Mouse (Mus musculus): ENCODE measurements around the gene Adamts13. TPM values are rescaled to one million over a fixed set of nuclear protein-coding genes. Genes with fewer than 3 reads are reported as not detected.

The Adamts13 gene
- polyA plus RNA-seq, 1 experiment from 2014 or later, result not detected

- Histone ChIP-seq H3K4me2 (no peak overlapping the region), H3K27me3 (0 out of 2 replicates have a peak, but pooled peaks cover 10% of the 10 kb centered on the region), H3K4me1 (no peaks in the 10 kb centered on the region), H3K4me3 (replicated peaks) (no peak overlapping the region), H3K9me3 (no peaks in the 10 kb centered on the region), H3K36me3 (replicated peaks) (no peaks in the 10 kb centered on the region), H3K27ac (no peak overlapping the region), H3K9ac (no peak overlapping the region)
- 81% methylated on average over 4 of the region's 4 CpGs for WGBS
- ATAC-seq (ENCODE audit: low FRiP score), result no peak
Observed at GRCm38 (mm10) chr2:27044166-27044565, 71.0 kb downstream of the Adamts13 start.

DNA sequence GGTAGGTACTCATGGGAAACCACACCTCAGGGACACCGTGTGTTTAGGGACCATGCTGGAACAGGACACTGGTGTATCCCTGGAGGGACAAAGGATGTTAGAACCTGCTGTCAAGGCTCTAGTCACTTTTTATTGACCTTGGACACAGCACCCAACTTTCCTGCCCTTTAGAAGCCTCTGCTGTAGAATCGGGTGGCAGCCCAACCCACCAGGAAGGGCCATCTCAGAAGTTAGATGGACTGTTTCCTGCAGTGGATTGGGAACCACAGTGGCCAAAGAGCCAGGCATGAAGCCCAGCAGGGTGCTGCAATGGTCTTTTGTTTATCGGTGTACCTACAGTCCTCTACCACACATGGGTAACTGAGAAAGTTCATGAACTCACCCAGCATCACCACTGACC, 71.4 kb downstream of the Adamts13 start:
- H3K4me1 ChIP-seq, result no peaks in the 10 kb centered on the region
- 0 out of 2 replicates have a peak, but pooled peaks cover 10% of the 10 kb centered on the region for H3K27me3 ChIP-seq
- no peak overlapping the region for H3K27ac ChIP-seq
- H3K4me2 ChIP-seq, result no peak overlapping the region
- H3K9me3 ChIP-seq, result no peaks in the 10 kb centered on the region
- no peak overlapping the region for H3K9ac ChIP-seq
- H3K36me3 ChIP-seq (replicated peaks), result no peaks in the 10 kb centered on the region
- no peak for ATAC-seq (ENCODE audit: low FRiP score)
- H3K4me3 ChIP-seq (replicated peaks), result no peak overlapping the region
- 76% methylated on average over 3 of the region's 3 CpGs for WGBS

DNA sequence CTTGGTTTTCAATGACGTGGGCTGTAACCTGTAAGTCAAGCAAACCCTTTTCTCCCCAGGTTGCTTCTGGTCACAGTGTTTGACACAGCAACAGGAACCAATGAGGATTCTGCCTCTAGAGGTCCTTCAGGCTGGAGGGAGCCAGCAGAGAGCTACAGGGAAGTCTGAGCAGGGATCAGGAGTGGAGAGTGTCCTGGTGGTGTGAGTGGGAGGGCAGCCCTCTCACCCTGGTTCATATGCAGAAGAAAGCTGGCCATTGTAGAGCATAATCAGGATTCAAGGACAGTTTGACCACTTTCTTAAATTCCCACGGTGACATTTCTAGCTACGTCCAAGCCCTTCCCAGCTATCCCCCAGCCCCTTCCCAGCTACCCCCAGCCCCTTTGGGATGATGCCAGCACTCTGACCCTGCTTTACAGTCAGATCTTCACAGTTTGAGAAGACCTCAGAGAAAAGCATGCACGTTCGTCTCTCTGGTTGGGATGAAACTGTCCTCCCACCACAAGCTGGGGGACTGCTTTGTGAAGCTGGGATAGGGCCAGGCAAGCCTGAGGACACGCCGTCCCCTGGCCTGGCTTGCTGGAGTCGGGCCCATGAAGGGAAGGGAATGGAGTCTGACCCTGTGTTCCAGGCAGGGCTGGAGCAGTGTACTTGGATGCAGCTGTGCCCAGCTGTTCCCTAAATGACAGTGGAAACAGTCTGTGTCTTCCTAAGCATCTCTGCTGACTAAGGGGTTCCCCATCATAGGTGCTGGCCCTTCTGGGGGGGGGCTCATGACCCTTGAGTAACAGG, 73.0 kb downstream of the Adamts13 start:
- ATAC-seq (ENCODE audit: low FRiP score), result no peak
- Histone ChIP-seq H3K27ac (no peak overlapping the region), H3K9me3 (no peaks in the 10 kb centered on the region), H3K4me3 (replicated peaks) (no peak overlapping the region), H3K4me1 (no peaks in the 10 kb centered on the region), H3K27me3 (0 out of 2 replicates have a peak, but pooled peaks cover 10% of the 10 kb centered on the region), H3K9ac (no peak overlapping the region), H3K4me2 (no peak overlapping the region), H3K36me3 (replicated peaks) (no peaks in the 10 kb centered on the region)
- WGBS, result 70% methylated on average over 8 of the region's 8 CpGs

DNA sequence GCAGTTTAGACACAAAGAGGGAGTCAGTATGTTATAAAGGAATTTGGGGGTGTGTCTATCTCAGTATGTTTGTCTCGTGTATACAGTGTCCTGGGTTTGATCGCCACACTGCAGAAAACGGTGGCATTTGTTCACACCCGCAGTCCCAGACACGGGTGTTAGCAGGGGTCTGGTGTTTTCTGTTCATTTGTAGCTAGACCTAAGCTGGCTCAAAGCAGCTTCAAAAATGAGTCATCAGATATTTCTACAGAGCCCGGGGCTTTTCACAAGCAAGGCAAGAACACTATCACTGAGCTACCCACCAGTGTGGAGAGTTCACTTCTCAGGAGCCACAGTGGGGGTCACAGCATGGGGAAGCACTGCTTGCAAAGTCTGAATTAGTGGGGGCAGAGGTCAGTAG, 76.2 kb downstream of the Adamts13 start:
- ATAC-seq (ENCODE audit: low FRiP score), result no peak
- 54% methylated on average over 6 of the region's 6 CpGs for WGBS
- no peak overlapping the region for H3K4me3 ChIP-seq (replicated peaks)
- H3K9me3 ChIP-seq, result no peaks in the 10 kb centered on the region
- H3K27ac ChIP-seq, result no peak overlapping the region
- no peak overlapping the region for H3K9ac ChIP-seq
- H3K4me2 ChIP-seq, result no peak overlapping the region
- no peaks in the 10 kb centered on the region for H3K36me3 ChIP-seq (replicated peaks)
- H3K4me1 ChIP-seq, result no peaks in the 10 kb centered on the region
- 0 out of 2 replicates have a peak, but pooled peaks cover 2% of the 10 kb centered on the region for H3K27me3 ChIP-seq

- H3K4me2 ChIP-seq, result no peak overlapping the region
- H3K4me1 ChIP-seq, result no peaks in the 10 kb centered on the region; the same call in 1 of the 2 replicates
- WGBS, result 72% methylated on average over 4 of the region's 4 CpGs
- no peak overlapping the region for H3K4me3 ChIP-seq (replicated peaks)
- H3K36me3 ChIP-seq (replicated peaks), result no peaks in the 10 kb centered on the region
- H3K27ac ChIP-seq, result no peak overlapping the region
- H3K9me3 ChIP-seq, result no peaks in the 10 kb centered on the region
- ATAC-seq (ENCODE audit: low FRiP score), result no peak
- H3K27me3 ChIP-seq, result no peaks in the 10 kb centered on the region
- no peak overlapping the region for H3K9ac ChIP-seq
Observed at GRCm38 (mm10) chr2:27058251-27058650, 85.0 kb downstream of the Adamts13 start.

DNA sequence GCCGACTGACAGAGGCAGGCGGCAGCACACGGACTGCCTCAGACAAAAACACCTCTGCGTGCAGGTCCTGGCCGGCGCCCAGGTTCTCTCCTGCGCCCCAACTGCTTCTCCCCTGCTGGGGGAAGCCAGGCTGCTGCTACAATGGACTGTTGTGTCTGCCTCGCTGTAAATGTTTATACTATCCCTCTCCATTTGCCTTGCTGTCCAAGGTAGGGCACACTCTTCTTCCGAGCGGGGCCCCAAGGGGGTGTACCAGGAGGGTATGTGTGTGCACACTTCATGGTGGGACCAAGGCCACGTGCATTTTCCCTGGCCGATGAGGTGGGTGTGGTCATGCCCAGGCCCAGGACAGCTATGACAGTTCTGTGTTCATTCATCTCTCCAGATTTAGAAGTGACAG, 85.5 kb downstream of the Adamts13 start:
- H3K27me3 ChIP-seq, result no peaks in the 10 kb centered on the region
- WGBS, result 60% methylated on average over 12 of the region's 12 CpGs
- ATAC-seq (ENCODE audit: low FRiP score), result no peak
- no peak overlapping the region for H3K4me2 ChIP-seq
- H3K9ac ChIP-seq, result no peak overlapping the region
- H3K36me3 ChIP-seq (replicated peaks), result no peaks in the 10 kb centered on the region
- no peaks in the 10 kb centered on the region; the same call in 1 of the 2 replicates for H3K4me1 ChIP-seq
- no peaks in the 10 kb centered on the region for H3K9me3 ChIP-seq
- no peak overlapping the region for H3K4me3 ChIP-seq (replicated peaks)
- H3K27ac ChIP-seq, result no peak overlapping the region

DNA sequence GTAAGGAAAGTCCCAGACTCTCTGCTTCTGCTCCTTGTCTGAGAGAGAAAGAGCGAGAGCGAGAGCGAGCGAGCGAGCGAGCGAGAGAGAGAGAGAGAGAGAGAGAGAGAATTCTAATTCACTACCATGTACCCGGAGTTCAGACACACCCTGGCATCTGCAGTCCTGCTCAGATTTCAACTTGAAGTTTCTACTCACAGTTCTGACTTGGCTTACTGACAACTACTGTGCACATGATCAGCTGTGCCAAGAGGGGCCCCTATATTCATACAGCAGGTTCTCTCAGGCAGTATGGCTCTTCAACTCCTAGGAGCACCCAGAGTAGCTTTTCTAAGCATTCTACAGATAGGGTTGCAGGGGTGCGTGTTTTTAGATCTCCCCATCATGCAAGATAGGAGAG, 86.0 kb downstream of the Adamts13 start:
- Histone ChIP-seq H3K27ac (no peak overlapping the region), H3K4me1 (no peaks in the 10 kb centered on the region; the same call in 1 of the 2 replicates), H3K9ac (no peak overlapping the region), H3K4me2 (no peak overlapping the region), H3K27me3 (no peaks in the 10 kb centered on the region), H3K36me3 (replicated peaks) (no peaks in the 10 kb centered on the region), H3K9me3 (no peaks in the 10 kb centered on the region), H3K4me3 (replicated peaks) (no peak overlapping the region)
- ATAC-seq (ENCODE audit: low FRiP score), result no peak
- 89% methylated on average over 9 of the region's 9 CpGs for whole genome bisulfite sequencing

Other genes starting within 250 kb of the Adamts13 start
- not detected in 2 replicates for gene Abo, start 108.4 kb upstream of the Adamts13 start, polyA plus RNA-seq (2016; fragmentation: Nextera tagmentation; extraction: Ambion mirVana)
- 28.8 and 29.5 TPM in 2 replicates for gene Surf6, start 70.5 kb upstream of the Adamts13 start, polyA plus RNA-seq (2016; fragmentation: Nextera tagmentation; extraction: Ambion mirVana)
- gene Med22, start 62.7 kb upstream of the Adamts13 start, polyA plus RNA-seq (2016; fragmentation: Nextera tagmentation; extraction: Ambion mirVana), result 139 and 144 TPM in 2 replicates
- gene Rpl7a, start 62.7 kb upstream of the Adamts13 start, polyA plus RNA-seq (2016; fragmentation: Nextera tagmentation; extraction: Ambion mirVana), result 560 and 566 TPM in 2 replicates
- 49.6 and 50.9 TPM in 2 replicates for gene Surf2, start 57.0 kb upstream of the Adamts13 start, polyA plus RNA-seq (2016; fragmentation: Nextera tagmentation; extraction: Ambion mirVana)
- gene Surf1, start 56.9 kb upstream of the Adamts13 start, polyA plus RNA-seq (2016; fragmentation: Nextera tagmentation; extraction: Ambion mirVana), result 51.2 and 54.4 TPM in 2 replicates
- gene Surf4, start 39.5 kb upstream of the Adamts13 start, polyA plus RNA-seq (2016; fragmentation: Nextera tagmentation; extraction: Ambion mirVana), result 118 and 125 TPM in 2 replicates
- gene Stkld1, start 39.4 kb upstream of the Adamts13 start, polyA plus RNA-seq (2016; fragmentation: Nextera tagmentation; extraction: Ambion mirVana), result 0.11 TPM in 1 of 2 replicates, not detected in the other
- gene Rexo4, start 9.0 kb upstream of the Adamts13 start, polyA plus RNA-seq (2016; fragmentation: Nextera tagmentation; extraction: Ambion mirVana), result 40.3 and 43.1 TPM in 2 replicates
- gene Cacfd1, start 36.5 kb downstream of the Adamts13 start, polyA plus RNA-seq (2016; fragmentation: Nextera tagmentation; extraction: Ambion mirVana), result 120 and 126 TPM in 2 replicates
- gene Slc2a6, start 54.6 kb downstream of the Adamts13 start, polyA plus RNA-seq (2016; fragmentation: Nextera tagmentation; extraction: Ambion mirVana), result 1.6 and 1.8 TPM in 2 replicates
- gene Mymk, start 98.8 kb downstream of the Adamts13 start, polyA plus RNA-seq (2016; fragmentation: Nextera tagmentation; extraction: Ambion mirVana), result 0.26 TPM in 1 of 2 replicates, not detected in the other
- 5.3 and 5.4 TPM in 2 replicates for gene Adamtsl2, start 106.0 kb downstream of the Adamts13 start, polyA plus RNA-seq (2016; fragmentation: Nextera tagmentation; extraction: Ambion mirVana)
- 0.27 and 0.32 TPM in 2 replicates for gene Fam163b, start 169.1 kb downstream of the Adamts13 start, polyA plus RNA-seq (2016; fragmentation: Nextera tagmentation; extraction: Ambion mirVana)
- gene Dbh, start 191.8 kb downstream of the Adamts13 start, polyA plus RNA-seq (2016; fragmentation: Nextera tagmentation; extraction: Ambion mirVana), result not detected in 2 replicates

Measured in forebrain, embryonic 12.5 days (tissue).